Mouse (Mus musculus) heart, postnatal 0 days (tissue): ENCODE measurements around the gene Camta1. TPM values are rescaled to one million over a fixed set of nuclear protein-coding genes. Genes with fewer than 3 reads are reported as not detected.

Source experiments
- ATAC-seq: fragments of 200-750 bp; cut with Nextera tagmentation; 2 replicates; pipeline ENCODE4 v1.8.0; 2017; ENCODE audit warnings: low read depth, moderate number of reproducible peaks, moderate library complexity; ENCODE audit not compliant: insufficient read depth
- DNase-seq: peaks from one replicate; pipeline ENCODE4 v3.0.0-alpha.2; 2016; ENCODE audit warnings: low spot score
- H3K27ac ChIP-seq: fragments of 300-500 bp; sonication (generic); 2 replicates; pipeline ENCODE4 v1.5.1; 2014; ENCODE audit warnings: low read depth, mild to moderate bottlenecking
- H3K27me3 ChIP-seq: fragments of 300-500 bp; sonication (generic); 2 replicates; pipeline ENCODE4 v1.6.1; 2014; ENCODE audit warnings: low read length, mixed read lengths; ENCODE audit not compliant: control insufficient read depth, insufficient read depth
- H3K36me3 ChIP-seq: fragments of 300-500 bp; sonication (generic); replicated peaks from 2 replicates; pipeline ENCODE4 v1.6.1; 2014; ENCODE audit warnings: low read length, mixed read lengths; ENCODE audit not compliant: control insufficient read depth, insufficient read depth
- H3K4me1 ChIP-seq: fragments of 300-500 bp; sonication (generic); 2 replicates; pipeline ENCODE4 v1.6.1; 2014; ENCODE audit warnings: antibody characterized with exemption; ENCODE audit not compliant: control insufficient read depth, insufficient read depth
- H3K4me2 ChIP-seq: fragments of 300-500 bp; sonication (generic); 2 replicates; pipeline ENCODE4 v1.6.1; 2014; ENCODE audit warnings: low read depth, mild to moderate bottlenecking, low read length, moderate library complexity
- H3K4me3 ChIP-seq: fragments of 300-500 bp; sonication (generic); 2 replicates; pipeline ENCODE4 v1.5.1; 2014; ENCODE audit warnings: low read depth, low read length
- H3K9ac ChIP-seq: fragments of 300-500 bp; sonication (generic); replicated peaks from 2 replicates; pipeline ENCODE4 v1.6.1; 2014; ENCODE audit warnings: low read depth, low read length, mixed read lengths
- H3K9me3 ChIP-seq: fragments of 300-500 bp; sonication (generic); replicated peaks from 2 replicates; pipeline ENCODE4 v1.6.1; 2016; ENCODE audit warnings: low read length; ENCODE audit not compliant: control insufficient read depth
- CTCF ChIP-seq: IDR thresholded peaks from 2 replicates; pipeline ENCODE4 v1.5.1; 2016; ENCODE audit warnings: antibody characterized with exemption, control low read depth, low read depth
- EP300 ChIP-seq: IDR thresholded peaks from 2 replicates; pipeline ENCODE4 v1.6.1; 2016; ENCODE audit warnings: antibody characterized with exemption, low read depth
- WGBS: fragments of 180-500 bp; shearing (Covaris S2); extraction: QIAGEN DNeasy Blood & Tissue Kit; methylation state at CpG from one replicate; pipeline ENCODE4 v1.1.7; 2014; 5-methylcytosine and 5-hydroxymethylcytosine counted together
- polyA plus RNA-seq: library from polyadenylated mRNA; unstranded; fragments of >200 nt; fragmentation: Nextera tagmentation; extraction: Ambion mirVana; gene quantifications from 2 replicates; pipeline ENCODE4 v1.2.1, GENCODE M21; 2015
- total RNA-seq: library from RNA; depleted of rRNA; stranded (reverse); fragments of >200 nt; gene quantifications from 2 replicates; pipeline ENCODE4 v1.2.3, GENCODE M21; 2014; ENCODE audit warnings: low replicate concordance

Gene Camta1
- total and polyA plus RNA-seq, 2 experiments from 2014 or later, result 72.7 to 240 TPM

GRCm38 (mm10) chr4:151129725-151130557, 731.7 kb downstream of the Camta1 start:
- Histone ChIP-seq H3K4me1 (peaks cover 9% of the 10 kb centered on the region), H3K9me3 (no peaks in the 10 kb centered on the region), H3K27me3 (peaks cover 9% of the 10 kb centered on the region; the same call in 1 of the 2 replicates), H3K4me3 (no peak overlapping the region; the same call in 1 of the 2 replicates), H3K4me2 (peak overlapping the region; percentile 93; the same call in 1 of the 2 replicates), H3K36me3 (no peaks in the 10 kb centered on the region), H3K9ac (no peak overlapping the region), H3K27ac (no peak overlapping the region)
- ATAC-seq (no peak), DNase-seq (no peak)
- WGBS, result 63% methylated on average over 16 of the region's 16 CpGs
- TF ChIP-seq EP300 (no peak), CTCF (no peak)

- ATAC-seq (peak; percentile 83), DNase-seq (peak; percentile 86)
- Histone ChIP-seq H3K36me3 (no peaks in the 10 kb centered on the region), H3K27me3 (peaks cover 9% of the 10 kb centered on the region; the same call in 1 of the 2 replicates), H3K9me3 (no peaks in the 10 kb centered on the region), H3K9ac (peak overlapping the region; percentile 52), H3K4me2 (peak overlapping the region; percentile 93), H3K27ac (peak overlapping the region; percentile 76), H3K4me1 (peaks cover 13% of the 10 kb centered on the region), H3K4me3 (peak overlapping the region; percentile 59)
- TF ChIP-seq EP300, result no peak; the same call in 1 of the 2 replicates
- TF ChIP-seq CTCF, result peak; percentile 58
- under 1% methylated on average over 69 of the region's 69 CpGs for WGBS
Observed at GRCm38 (mm10) chr4:151128641-151129541, 732.8 kb downstream of the Camta1 start.

- peak overlapping the region; percentile 76 for H3K27ac ChIP-seq
Observed at GRCm38 (mm10) chr4:151127636-151128548, 733.8 kb downstream of the Camta1 start.

GRCm38 (mm10) chr4:151118883-151119282, 742.8 kb downstream of the Camta1 start:
- Histone ChIP-seq H3K4me2 (no peak overlapping the region), H3K4me1 (peaks cover 4% of the 10 kb centered on the region; the same call in 1 of the 2 replicates), H3K4me3 (no peak overlapping the region), H3K27me3 (no peaks in the 10 kb centered on the region), H3K9ac (no peak overlapping the region), H3K9me3 (no peaks in the 10 kb centered on the region), H3K27ac (no peak overlapping the region), H3K36me3 (no peaks in the 10 kb centered on the region)
- ATAC-seq (no peak), DNase-seq (no peak)
- no peak for TF ChIP-seq CTCF
- 81% methylated on average over 3 of the region's 3 CpGs for WGBS

More at GRCm38 (mm10) chr4:151127636-151128548, 733.8 kb downstream of the Camta1 start:
- H3K36me3 ChIP-seq, result no peaks in the 10 kb centered on the region
- peak overlapping the region; percentile 93 for H3K4me2 ChIP-seq
- ATAC-seq (peak; percentile 24), DNase-seq (no peak)
- peak overlapping the region; percentile 59 for H3K4me3 ChIP-seq
- H3K9ac ChIP-seq, result peak overlapping the region; percentile 52
- WGBS, result 13% methylated on average over 10 of the region's 10 CpGs
- TF ChIP-seq EP300, result no peak
- no peak for TF ChIP-seq CTCF
- 0 out of 2 replicates have a peak, but pooled peaks cover 9% of the 10 kb centered on the region for H3K27me3 ChIP-seq
- H3K4me1 ChIP-seq, result peaks cover 17% of the 10 kb centered on the region
- H3K9me3 ChIP-seq, result no peaks in the 10 kb centered on the region

- H3K4me2 ChIP-seq, result no peak overlapping the region
- DNase-seq (no peak), ATAC-seq (no peak)
- no peak overlapping the region for H3K4me3 ChIP-seq
- no peaks in the 10 kb centered on the region for H3K4me1 ChIP-seq
- peaks cover 12% of the 10 kb centered on the region; the same call in 1 of the 2 replicates for H3K27me3 ChIP-seq
- no peak overlapping the region for H3K27ac ChIP-seq
- no peaks in the 10 kb centered on the region for H3K36me3 ChIP-seq
- no peak overlapping the region for H3K9ac ChIP-seq
- no peaks in the 10 kb centered on the region for H3K9me3 ChIP-seq
- WGBS, result 82% methylated on average over 7 of the region's 7 CpGs
- TF ChIP-seq CTCF (no peak), EP300 (no peak)
Observed at GRCm38 (mm10) chr4:151114574-151114973, 747.1 kb downstream of the Camta1 start.
